Mouse (Mus musculus) heart, embryonic 14.5 days (tissue): Measurements from ENCODE around the gene Nr1i3. TPM values are rescaled to one million over a fixed set of nuclear protein-coding genes. Genes with fewer than 3 reads are reported as not detected.

Source experiments
- ATAC-seq: fragments of 200-750 bp; cut with Nextera tagmentation; 2 replicates; pipeline ENCODE4 v1.8.0; 2017; ENCODE audit warnings: low read depth, moderate TSS enrichment; ENCODE audit not compliant: insufficient number of reproducible peaks, insufficient read depth, low FRiP score
- H3K27ac ChIP-seq, 2 experiments: fragments of 200-500 bp in 1 of 2; fragments of 300-500 bp in 1 of 2; sonication (generic) in 1 of 2; replicated peaks in 1 of 2; 2 replicates each; pipeline ENCODE4 v1.5.1; 2012 to 2014; ENCODE audit warnings: low read depth in 2 of 2, low read length in 2 of 2, control low read depth in 1 of 2, mild to moderate bottlenecking in 1 of 2, mixed read lengths in 1 of 2; ENCODE audit not compliant: control insufficient read depth in 1 of 2, insufficient read depth in 1 of 2
- H3K27me3 ChIP-seq: fragments of 300-500 bp; sonication (generic); 2 replicates; pipeline ENCODE4 v1.6.1; 2014; ENCODE audit warnings: mild to moderate bottlenecking, low read length, control low read depth; ENCODE audit not compliant: control insufficient read depth, insufficient read depth
- H3K36me3 ChIP-seq: fragments of 300-500 bp; sonication (generic); 2 replicates; pipeline ENCODE4 v1.6.1; 2014; ENCODE audit warnings: mild to moderate bottlenecking, control low read depth, low read length, mixed read lengths; ENCODE audit not compliant: control insufficient read depth, insufficient read depth
- H3K4me1 ChIP-seq, 2 experiments: fragments of 200-500 bp in 1 of 2; fragments of 300-500 bp in 1 of 2; sonication (generic) in 1 of 2; 2 replicates each; pipeline ENCODE4 v1.6.1; 2012 to 2014; ENCODE audit warnings: low read length in 2 of 2, control low read depth in 1 of 2, mixed read lengths in 1 of 2; ENCODE audit not compliant: control insufficient read depth in 2 of 2, insufficient read depth in 2 of 2
- H3K4me2 ChIP-seq: fragments of 300-500 bp; sonication (generic); 2 replicates; pipeline ENCODE4 v1.6.1; 2014; ENCODE audit warnings: mild to moderate bottlenecking, low read length
- H3K4me3 ChIP-seq, 2 experiments: fragments of 200-500 bp in 1 of 2; fragments of 300-500 bp in 1 of 2; sonication (generic) in 1 of 2; 2 replicates each; pipeline ENCODE4 v1.5.1; 2012 to 2014; ENCODE audit warnings: low read length in 2 of 2, mild to moderate bottlenecking in 2 of 2, control low read depth in 1 of 2, low read depth in 1 of 2, moderate library complexity in 1 of 2; ENCODE audit not compliant: control insufficient read depth in 1 of 2, insufficient read depth in 1 of 2
- H3K9ac ChIP-seq: fragments of 300-500 bp; sonication (generic); 2 replicates; pipeline ENCODE4 v1.6.1; 2014; ENCODE audit warnings: mild to moderate bottlenecking, low read length
- H3K9me3 ChIP-seq: fragments of 300-500 bp; sonication (generic); 2 replicates; pipeline ENCODE4 v1.6.1; 2016; ENCODE audit warnings: low read length, control low read depth; ENCODE audit not compliant: control insufficient read depth
- WGBS: fragments of 180-500 bp; shearing (Covaris S2); extraction: QIAGEN DNeasy Blood & Tissue Kit; methylation state at CpG from one replicate; pipeline ENCODE4 v1.1.7; 2014; 5-methylcytosine and 5-hydroxymethylcytosine counted together
- polyA plus RNA-seq: library from polyadenylated mRNA; unstranded; fragments of >200 nt; fragmentation: Nextera tagmentation; extraction: Ambion mirVana; gene quantifications from 2 replicates; pipeline ENCODE4 v1.2.1, GENCODE M21; 2014

Nr1i3 gene
- polyA plus RNA-seq, result 0.28 and 0.32 TPM in 2 replicates

- no peak within 1 kb of the TSS for H3K9ac ChIP-seq
- no peak for ATAC-seq
- peaks cover 15% of the 10 kb centered on the region for H3K36me3 ChIP-seq
- no peak within 1 kb of the TSS for H3K4me2 ChIP-seq
- no peak within 1 kb of the TSS for H3K4me3 ChIP-seq
- H3K27ac ChIP-seq, result no peak within 1 kb of the TSS
- 70% methylated on average over 10 of the region's 10 CpGs for WGBS
- peaks cover 7 to 9% of the 10 kb centered on the region in 2 experiments; a peak in 3 of 4 replicates for H3K4me1 ChIP-seq
- no peaks in the 10 kb centered on the region for H3K9me3 ChIP-seq
- H3K27me3 ChIP-seq, result no peaks in the 10 kb centered on the region
Measured at GRCm38 (mm10) chr1:171213801-171214496, at the start of gene Nr1i3. Gene Nr1i3, plus strand, starts transcription at chr1:171213970.

- ATAC-seq, result no peak
- H3K4me1 ChIP-seq, result peaks cover 4 to 9% of the 10 kb centered on the region in 2 experiments
- H3K36me3 ChIP-seq, result no peaks in the 10 kb centered on the region
- no peaks in the 10 kb centered on the region for H3K9me3 ChIP-seq
- no peak overlapping the region for H3K4me2 ChIP-seq
- H3K27ac ChIP-seq, result no peak overlapping the region
- H3K27me3 ChIP-seq, result 0 out of 2 replicates have a peak, but pooled peaks cover 3% of the 10 kb centered on the region
- H3K9ac ChIP-seq, result no peak overlapping the region
- no peak overlapping the region for H3K4me3 ChIP-seq
- WGBS, result 24% methylated on average over 3 of the region's 3 CpGs
Measured at GRCm38 (mm10) chr1:171164258-171164657, 49.5 kb upstream of the Nr1i3 start.

GRCm38 (mm10) chr1:171165629-171166345 is 48.0 kb upstream of the Nr1i3 start:
- no peak overlapping the region for H3K27ac ChIP-seq
- H3K9ac ChIP-seq, result no peak overlapping the region
- no peaks in the 10 kb centered on the region for H3K9me3 ChIP-seq
- no peak overlapping the region for H3K4me3 ChIP-seq
- H3K4me2 ChIP-seq, result no peak overlapping the region
- H3K27me3 ChIP-seq, result no peaks in the 10 kb centered on the region
- WGBS, result 56% methylated on average over 5 of the region's 5 CpGs
- peaks cover 2% of the 10 kb centered on the region in 2 experiments; a peak in 1 of 4 replicates for H3K4me1 ChIP-seq
- no peak for ATAC-seq
- H3K36me3 ChIP-seq, result no peaks in the 10 kb centered on the region

DNA sequence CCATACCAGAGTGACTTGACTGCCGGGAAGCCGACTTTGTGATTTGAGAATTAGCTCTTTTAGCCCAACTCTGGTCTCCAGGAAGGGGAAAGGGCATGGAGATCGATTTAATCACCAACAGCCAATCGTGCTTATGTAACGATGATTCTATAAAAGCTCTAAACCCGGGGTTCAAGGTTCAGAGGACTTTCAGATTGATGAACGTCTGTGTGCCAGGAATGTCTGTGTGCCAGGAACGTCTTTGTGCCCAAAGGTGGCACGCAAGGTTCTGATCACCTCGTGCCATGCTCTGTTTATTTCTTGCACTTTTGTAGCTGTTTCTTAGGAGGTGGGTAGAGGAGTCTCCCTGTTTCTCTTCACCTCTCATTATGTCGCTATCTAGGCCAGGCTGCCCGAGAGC is 44.9 kb upstream of the Nr1i3 start:
- Histone ChIP-seq H3K4me2 (no peak overlapping the region), H3K27ac (no peak overlapping the region)
- no peak for ATAC-seq

DNA sequence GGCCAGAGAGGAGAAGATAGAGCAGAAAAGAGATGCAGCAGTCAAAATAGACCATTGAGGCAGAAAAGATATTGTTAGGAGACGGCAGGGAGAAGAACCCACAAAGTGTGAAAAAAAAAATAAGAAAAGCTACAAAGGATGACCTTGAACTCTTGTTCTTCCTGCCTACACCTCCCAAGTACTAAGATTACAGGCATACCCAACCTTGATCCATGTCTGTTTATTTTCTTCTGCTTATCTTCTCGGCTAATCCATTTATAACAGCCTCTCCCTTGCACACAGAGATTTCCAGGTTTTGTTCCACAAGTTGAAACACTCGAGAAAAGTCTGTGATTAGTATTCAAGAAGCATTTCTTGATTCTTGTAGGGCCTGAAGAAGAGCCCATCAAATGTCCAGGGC is 43.9 kb upstream of the Nr1i3 start:
- Histone ChIP-seq H3K27ac (no peak overlapping the region), H3K4me3 (no peak overlapping the region), H3K36me3 (peaks cover 9% of the 10 kb centered on the region; the same call in 1 of the 2 replicates), H3K9ac (no peak overlapping the region), H3K9me3 (no peaks in the 10 kb centered on the region), H3K27me3 (no peaks in the 10 kb centered on the region), H3K4me2 (no peak overlapping the region), H3K4me1 (peaks cover 7 to 13% of the 10 kb centered on the region in 2 experiments)
- ATAC-seq, result no peak
- WGBS, result 44% methylated on average over 3 of the region's 3 CpGs

More for the DNA sequence above, 44.9 kb upstream of the Nr1i3 start:
- 82% methylated on average over 12 of the region's 12 CpGs for WGBS
- H3K9me3 ChIP-seq, result no peaks in the 10 kb centered on the region
- H3K27me3 ChIP-seq, result no peaks in the 10 kb centered on the region
- H3K4me3 ChIP-seq, result no peak overlapping the region
- peaks cover 7 to 13% of the 10 kb centered on the region in 2 experiments for H3K4me1 ChIP-seq
- H3K9ac ChIP-seq, result no peak overlapping the region
- H3K36me3 ChIP-seq, result peaks cover 6% of the 10 kb centered on the region; the same call in 1 of the 2 replicates

DNA sequence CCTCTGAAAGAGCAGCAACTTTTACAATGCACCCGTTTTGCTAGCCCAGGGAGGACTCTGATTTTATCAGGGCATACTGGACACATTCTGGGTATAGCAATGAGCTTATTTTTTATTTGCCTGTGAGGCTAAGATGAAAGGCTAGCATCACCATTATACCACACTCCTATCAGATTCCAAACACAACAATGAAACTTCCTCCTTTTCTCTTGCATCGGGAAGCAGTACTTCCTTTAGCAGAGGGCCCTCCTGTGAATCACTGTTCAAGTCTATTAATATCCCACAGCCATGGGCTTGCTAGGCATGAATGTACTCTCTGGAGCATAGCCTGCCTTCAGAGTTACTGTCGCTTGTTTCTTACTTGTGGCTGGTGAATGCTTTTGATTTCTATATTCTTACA is 42.6 kb upstream of the Nr1i3 start:
- Histone ChIP-seq H3K4me2 (peak overlapping the region; percentile 23), H3K4me3 (no peak overlapping the region), H3K9me3 (no peaks in the 10 kb centered on the region), H3K4me1 (peaks cover 7 to 13% of the 10 kb centered on the region in 2 experiments), H3K27ac (peak overlapping the region; percentile 53 to 89), H3K36me3 (peaks cover 9% of the 10 kb centered on the region; the same call in 1 of the 2 replicates), H3K27me3 (no peaks in the 10 kb centered on the region), H3K9ac (peak overlapping the region; percentile 13; the same call in 1 of the 2 replicates)
- ATAC-seq, result peak; percentile 39; the same call in 1 of the 2 replicates
- 25% methylated on average over 3 of the region's 3 CpGs for WGBS

DNA sequence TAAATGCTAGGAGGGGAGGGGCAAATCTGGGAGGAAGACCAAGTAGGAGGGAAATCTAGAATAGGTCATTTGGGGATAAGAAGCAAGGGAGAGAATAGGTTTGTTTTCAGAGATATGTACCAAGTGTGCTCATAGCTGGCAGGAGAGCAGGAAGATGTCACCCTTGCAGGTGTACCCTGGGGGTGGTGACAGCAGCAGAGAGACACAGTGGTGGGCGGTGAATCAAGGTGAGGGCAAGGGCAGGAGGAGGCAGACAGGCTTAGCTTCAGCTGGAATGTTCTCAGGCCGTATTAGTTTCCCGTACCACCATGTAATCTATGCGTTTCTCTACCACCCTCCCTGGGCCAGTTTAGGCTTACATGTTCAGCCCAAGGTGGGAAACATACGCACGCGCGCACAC is 41.0 kb upstream of the Nr1i3 start:
- no peaks in the 10 kb centered on the region for H3K27me3 ChIP-seq
- no peak for ATAC-seq
- H3K4me3 ChIP-seq, result no peak overlapping the region
- no peak overlapping the region for H3K9ac ChIP-seq
- H3K27ac ChIP-seq, result no peak overlapping the region
- peaks cover 7 to 13% of the 10 kb centered on the region in 2 experiments for H3K4me1 ChIP-seq
- peaks cover 9% of the 10 kb centered on the region; the same call in 1 of the 2 replicates for H3K36me3 ChIP-seq
- no peak overlapping the region for H3K4me2 ChIP-seq
- 90% methylated on average over 8 of the region's 8 CpGs for WGBS
- H3K9me3 ChIP-seq, result no peaks in the 10 kb centered on the region
